Mouse (Mus musculus) hindbrain, embryonic 12.5 days (tissue): ENCODE measurements around the gene Cyp4v3. TPM values are rescaled to one million over a fixed set of nuclear protein-coding genes. Genes with fewer than 3 reads are reported as not detected.
"Not testable (repeated sequence)": the region's sequence is repeated elsewhere in the genome, so short reads cannot be mapped to it uniquely, and the experiment has no call there.

Source experiments
- ATAC-seq: fragments of 200-750 bp; cut with Nextera tagmentation; 2 replicates; pipeline ENCODE4 v1.8.0; 2017; ENCODE audit warnings: moderate TSS enrichment; ENCODE audit not compliant: low FRiP score
- H3K27ac ChIP-seq: fragments of 300-500 bp; sonication (generic); 2 replicates; pipeline ENCODE4 v1.5.1; 2016; ENCODE audit warnings: mild to moderate bottlenecking
- H3K27me3 ChIP-seq: fragments of 300-500 bp; sonication (generic); 2 replicates; pipeline ENCODE4 v1.6.1; 2016; ENCODE audit warnings: mild to moderate bottlenecking
- H3K36me3 ChIP-seq: fragments of 300-500 bp; sonication (generic); 2 replicates; pipeline ENCODE4 v1.6.1; 2016; ENCODE audit warnings: mild to moderate bottlenecking
- H3K4me1 ChIP-seq: fragments of 300-500 bp; sonication (generic); 2 replicates; pipeline ENCODE4 v1.6.1; 2016
- H3K4me2 ChIP-seq: fragments of 300-500 bp; sonication (generic); replicated peaks from 2 replicates; pipeline ENCODE4 v1.6.1; 2016; ENCODE audit warnings: mild to moderate bottlenecking
- H3K4me3 ChIP-seq: fragments of 300-500 bp; sonication (generic); 2 replicates; pipeline ENCODE4 v1.5.1; 2016; ENCODE audit warnings: mild to moderate bottlenecking
- H3K9ac ChIP-seq: fragments of 300-500 bp; sonication (generic); 2 replicates; pipeline ENCODE4 v1.6.1; 2016; ENCODE audit warnings: mild to moderate bottlenecking, moderate library complexity
- H3K9me3 ChIP-seq: fragments of 300-500 bp; sonication (generic); replicated peaks from 2 replicates; pipeline ENCODE4 v1.6.1; 2016; ENCODE audit warnings: mild to moderate bottlenecking
- WGBS: fragments of 180-500 bp; shearing (Covaris S2); methylation state at CpG from one replicate; pipeline ENCODE4 v1.1.7; 2016; 5-methylcytosine and 5-hydroxymethylcytosine counted together
- polyA plus RNA-seq: library from polyadenylated mRNA; unstranded; fragments of >200 nt; fragmentation: Nextera tagmentation; extraction: Ambion mirVana; gene quantifications from 2 replicates; pipeline ENCODE4 v1.2.1, GENCODE M21; 2016

The Cyp4v3 gene
- polyA plus RNA-seq, 1 experiment from 2014 or later = 1.2 TPM

- H3K4me3 ChIP-seq = no peak overlapping the region
- ATAC-seq = peak; percentile 29
- no peak overlapping the region for H3K4me2 ChIP-seq
- H3K27ac ChIP-seq = no peak overlapping the region
- H3K4me1 ChIP-seq = no peaks in the 10 kb centered on the region
- 21% methylated on average over 6 of the region's 6 CpGs for WGBS
- H3K27me3 ChIP-seq = no peaks in the 10 kb centered on the region
- H3K9ac ChIP-seq = no peak overlapping the region
- no peaks in the 10 kb centered on the region for H3K9me3 ChIP-seq
- H3K36me3 ChIP-seq = no peaks in the 10 kb centered on the region
Observed at GRCm38 (mm10) chr8:45345031-45345430, 12.0 kb upstream of the Cyp4v3 start.

- no peak overlapping the region for H3K9ac ChIP-seq
- H3K9me3 ChIP-seq = no peaks in the 10 kb centered on the region
- no peaks in the 10 kb centered on the region for H3K4me1 ChIP-seq
- H3K4me2 ChIP-seq = no peak overlapping the region
- H3K27me3 ChIP-seq = no peaks in the 10 kb centered on the region
- 93% methylated on average over 8 of the region's 8 CpGs for WGBS
- no peak for ATAC-seq
- H3K36me3 ChIP-seq = no peaks in the 10 kb centered on the region
- no peak overlapping the region for H3K4me3 ChIP-seq
- no peak overlapping the region for H3K27ac ChIP-seq
Observed at GRCm38 (mm10) chr8:45344298-45344697, 11.3 kb upstream of the Cyp4v3 start.

- Histone ChIP-seq H3K4me2 (no peak overlapping the region), H3K4me3 (no peak overlapping the region), H3K9me3 (no peaks in the 10 kb centered on the region), H3K36me3 (no peaks in the 10 kb centered on the region), H3K27ac (no peak overlapping the region), H3K27me3 (no peaks in the 10 kb centered on the region), H3K9ac (no peak overlapping the region), H3K4me1 (no peaks in the 10 kb centered on the region)
- ATAC-seq = no peak
- WGBS = 90% methylated on average over 12 of the region's 12 CpGs
Observed at GRCm38 (mm10) chr8:45341630-45342628, 8.9 kb upstream of the Cyp4v3 start.

- H3K9ac ChIP-seq = no peak overlapping the region
- 1% methylated on average over 8 of the region's 8 CpGs for WGBS
- H3K27me3 ChIP-seq = peaks cover 14% of the 10 kb centered on the region
- no peaks in the 10 kb centered on the region for H3K9me3 ChIP-seq
- H3K4me1 ChIP-seq = peaks cover 7% of the 10 kb centered on the region
- peak overlapping the region; percentile 55 for H3K4me3 ChIP-seq
- H3K4me2 ChIP-seq = peak overlapping the region; percentile 88
- ATAC-seq = peak; percentile 41; the same call in 1 of the 2 replicates
- H3K36me3 ChIP-seq = no peaks in the 10 kb centered on the region
- no peak overlapping the region for H3K27ac ChIP-seq
Observed at GRCm38 (mm10) chr8:45333493-45333892, 477 bp upstream of the Cyp4v3 start.

GRCm38 (mm10) chr8:45330856-45331255 lies 2.2 kb downstream of the Cyp4v3 start:
- Histone ChIP-seq H3K9me3 (no peaks in the 10 kb centered on the region), H3K4me2 (no peak overlapping the region), H3K36me3 (no peaks in the 10 kb centered on the region), H3K9ac (no peak overlapping the region), H3K4me1 (peaks cover 7% of the 10 kb centered on the region), H3K4me3 (no peak overlapping the region), H3K27me3 (peaks cover 14% of the 10 kb centered on the region), H3K27ac (no peak overlapping the region)
- ATAC-seq = no peak
- 76% methylated on average over 3 of the region's 3 CpGs for WGBS

- Histone ChIP-seq H3K36me3 (no peaks in the 10 kb centered on the region), H3K4me3 (no peak overlapping the region), H3K4me2 (no peak overlapping the region), H3K27me3 (peaks cover 14% of the 10 kb centered on the region), H3K9me3 (no peaks in the 10 kb centered on the region), H3K4me1 (peaks cover 7% of the 10 kb centered on the region), H3K27ac (no peak overlapping the region), H3K9ac (no peak overlapping the region)
- no peak for ATAC-seq
- 94% methylated on average over 6 of the region's 6 CpGs for WGBS
Observed at GRCm38 (mm10) chr8:45329206-45329980, 3.6 kb downstream of the Cyp4v3 start.

GRCm38 (mm10) chr8:45327076-45327475 lies 5.9 kb downstream of the Cyp4v3 start:
- H3K27me3 ChIP-seq, H3K4me2 ChIP-seq, H3K4me1 ChIP-seq, H3K4me3 ChIP-seq, H3K9ac ChIP-seq, H3K27ac ChIP-seq, H3K9me3 ChIP-seq, ATAC-seq, H3K36me3 ChIP-seq: not testable (repeated sequence)

GRCm38 (mm10) chr8:45324151-45324550 lies 8.9 kb downstream of the Cyp4v3 start:
- H3K27me3 ChIP-seq = no peaks in the 10 kb centered on the region
- WGBS = 85% methylated on average over 4 of the region's 4 CpGs

GRCm38 (mm10) chr8:45321365-45321764 lies 11.7 kb downstream of the Cyp4v3 start:
- Histone ChIP-seq H3K4me2 (no peak overlapping the region), H3K27me3 (no peaks in the 10 kb centered on the region), H3K9ac (no peak overlapping the region), H3K4me3 (no peak overlapping the region), H3K4me1 (no peaks in the 10 kb centered on the region), H3K9me3 (no peaks in the 10 kb centered on the region), H3K27ac (no peak overlapping the region), H3K36me3 (no peaks in the 10 kb centered on the region)
- ATAC-seq = no peak
- 89% methylated on average over 2 of the region's 2 CpGs for WGBS

More at GRCm38 (mm10) chr8:45324151-45324550, 8.9 kb downstream of the Cyp4v3 start:
- Histone ChIP-seq H3K4me2 (no peak overlapping the region), H3K9ac (no peak overlapping the region), H3K4me1 (no peaks in the 10 kb centered on the region), H3K36me3 (no peaks in the 10 kb centered on the region), H3K9me3 (no peaks in the 10 kb centered on the region), H3K4me3 (no peak overlapping the region), H3K27ac (no peak overlapping the region)
- no peak for ATAC-seq

GRCm38 (mm10) chr8:45320930-45321329 lies 12.1 kb downstream of the Cyp4v3 start:
- 80% methylated on average over 1 of the region's 1 CpGs for WGBS
- no peak for ATAC-seq
- no peaks in the 10 kb centered on the region for H3K9me3 ChIP-seq

GRCm38 (mm10) chr8:45310967-45311366 lies 22.0 kb downstream of the Cyp4v3 start:
- no peak overlapping the region for H3K4me2 ChIP-seq

More at GRCm38 (mm10) chr8:45320930-45321329, 12.1 kb downstream of the Cyp4v3 start:
- Histone ChIP-seq H3K4me1 (no peaks in the 10 kb centered on the region), H3K27me3 (no peaks in the 10 kb centered on the region), H3K4me3 (no peak overlapping the region), H3K4me2 (no peak overlapping the region), H3K36me3 (no peaks in the 10 kb centered on the region), H3K27ac (no peak overlapping the region), H3K9ac (no peak overlapping the region)

GRCm38 (mm10) chr8:45308366-45308765 lies 24.6 kb downstream of the Cyp4v3 start, which contains the start of gene Gm45753:
Gene Gm45753, minus strand, starts transcription at chr8:45308466.
- Histone ChIP-seq H3K4me3 (no peak within 1 kb of the TSS), H3K27ac (no peak within 1 kb of the TSS), H3K36me3 (no peaks in the 10 kb centered on the region), H3K9me3 (no peaks in the 10 kb centered on the region), H3K4me2 (no peak within 1 kb of the TSS), H3K4me1 (no peaks in the 10 kb centered on the region), H3K9ac (no peak within 1 kb of the TSS), H3K27me3 (no peaks in the 10 kb centered on the region)
- no peak for ATAC-seq
- WGBS = 94% methylated on average over 13 of the region's 13 CpGs

More at GRCm38 (mm10) chr8:45310967-45311366, 22.0 kb downstream of the Cyp4v3 start:
- ATAC-seq = no peak
- H3K9me3 ChIP-seq = no peaks in the 10 kb centered on the region
- 87% methylated on average over 4 of the region's 4 CpGs for WGBS
- no peak overlapping the region for H3K27ac ChIP-seq
- no peak overlapping the region for H3K4me3 ChIP-seq
- no peaks in the 10 kb centered on the region for H3K27me3 ChIP-seq
- no peaks in the 10 kb centered on the region for H3K36me3 ChIP-seq
- H3K9ac ChIP-seq = no peak overlapping the region
- no peaks in the 10 kb centered on the region for H3K4me1 ChIP-seq
